Mouse (Mus musculus) embryonic facial prominence, embryonic 10.5 days (tissue): ENCODE measurements around the gene Cep57l1. TPM values are rescaled to one million over a fixed set of nuclear protein-coding genes. Genes with fewer than 3 reads are reported as not detected.

Source experiments
- DNase-seq: peaks from one replicate; pipeline ENCODE4 v3.0.0-alpha.2; 2017; ENCODE audit warnings: low spot score
- H3K27ac ChIP-seq: fragments of 300-500 bp; sonication (generic); replicated peaks from 2 replicates; pipeline ENCODE4 v1.5.1; 2016; ENCODE audit warnings: mild to moderate bottlenecking
- H3K27me3 ChIP-seq: fragments of 300-500 bp; sonication (generic); replicated peaks from 2 replicates; pipeline ENCODE4 v1.6.1; 2016; ENCODE audit warnings: low read depth, mild to moderate bottlenecking; ENCODE audit not compliant: poor library complexity, severe bottlenecking
- H3K36me3 ChIP-seq: fragments of 300-500 bp; sonication (generic); replicated peaks from 2 replicates; pipeline ENCODE4 v1.6.1; 2016; ENCODE audit warnings: mild to moderate bottlenecking, moderate library complexity
- H3K4me1 ChIP-seq: fragments of 300-500 bp; sonication (generic); 2 replicates; pipeline ENCODE4 v1.6.1; 2016
- H3K4me3 ChIP-seq: fragments of 300-500 bp; sonication (generic); 2 replicates; pipeline ENCODE4 v1.5.1; 2016; ENCODE audit warnings: mild to moderate bottlenecking, moderate library complexity
- H3K9me3 ChIP-seq: fragments of 300-500 bp; sonication (generic); 2 replicates; pipeline ENCODE4 v1.6.1; 2016; ENCODE audit warnings: mild to moderate bottlenecking
- WGBS: fragments of 180-500 bp; shearing (Covaris S2); methylation state at CpG from one replicate; pipeline ENCODE4 v1.1.7; 2016; 5-methylcytosine and 5-hydroxymethylcytosine counted together
- microRNA-seq: library from miRNA; unstranded; fragments of <30 nt; microRNA quantifications from one replicate; pipeline ENCODE4, GENCODE M21; 2017
- polyA plus RNA-seq: library from polyadenylated mRNA; unstranded; fragments of >200 nt; fragmentation: Nextera tagmentation; extraction: Ambion mirVana; gene quantifications from 2 replicates; pipeline ENCODE4 v1.2.1, GENCODE M21; 2016

The Cep57l1 gene
- polyA plus RNA-seq, 1 experiment from 2014 or later: 24.1 TPM

DNA sequence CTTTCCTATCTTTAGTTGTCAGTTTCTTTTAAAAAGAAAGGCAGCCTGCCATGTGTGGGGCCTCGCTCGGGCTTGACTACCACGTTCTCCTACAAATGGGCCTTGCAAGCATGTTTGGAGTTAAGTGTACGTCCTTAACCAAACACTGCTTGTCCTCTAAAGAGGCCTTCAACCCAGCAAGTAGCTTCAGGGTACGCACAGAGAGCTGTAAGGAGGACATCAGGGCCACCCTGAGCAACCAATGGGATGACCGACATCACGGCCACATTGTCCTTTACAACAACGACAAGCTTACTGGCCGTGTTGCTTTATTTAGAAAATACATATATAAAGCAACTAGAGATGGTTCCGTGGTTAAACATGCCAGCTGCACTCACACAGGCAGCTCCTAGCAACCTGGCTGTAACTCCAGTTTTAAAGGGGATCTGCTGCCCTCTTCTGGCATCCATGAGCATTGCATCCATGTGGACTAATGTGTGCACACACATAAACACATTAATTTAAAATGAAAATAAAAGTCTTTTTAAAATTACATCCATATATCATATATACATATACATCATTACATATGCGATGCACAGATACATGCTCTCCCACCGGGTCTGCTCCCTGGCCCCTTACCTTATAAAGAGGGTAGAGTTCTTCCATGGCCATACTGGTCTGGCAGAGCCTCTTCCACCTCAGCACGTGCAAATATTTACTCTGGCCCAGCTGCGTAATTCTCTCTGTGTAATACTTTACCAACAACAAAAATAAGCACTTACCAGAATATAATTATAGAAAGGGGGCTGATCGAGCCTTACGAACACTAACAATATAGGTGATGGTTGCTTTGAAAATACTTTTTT is 126.9 kb downstream of the Cep57l1 start:
- Histone ChIP-seq H3K4me1 (peaks cover 17% of the 10 kb centered on the region), H3K9me3 (peaks cover 6% of the 10 kb centered on the region; the same call in 1 of the 2 replicates), H3K36me3 (no peaks in the 10 kb centered on the region), H3K27ac (no peak overlapping the region), H3K27me3 (peaks cover 28% of the 10 kb centered on the region), H3K4me3 (no peak overlapping the region)
- peak; percentile 83 for DNase-seq
- WGBS: 44% methylated on average over 16 of the region's 16 CpGs

DNA sequence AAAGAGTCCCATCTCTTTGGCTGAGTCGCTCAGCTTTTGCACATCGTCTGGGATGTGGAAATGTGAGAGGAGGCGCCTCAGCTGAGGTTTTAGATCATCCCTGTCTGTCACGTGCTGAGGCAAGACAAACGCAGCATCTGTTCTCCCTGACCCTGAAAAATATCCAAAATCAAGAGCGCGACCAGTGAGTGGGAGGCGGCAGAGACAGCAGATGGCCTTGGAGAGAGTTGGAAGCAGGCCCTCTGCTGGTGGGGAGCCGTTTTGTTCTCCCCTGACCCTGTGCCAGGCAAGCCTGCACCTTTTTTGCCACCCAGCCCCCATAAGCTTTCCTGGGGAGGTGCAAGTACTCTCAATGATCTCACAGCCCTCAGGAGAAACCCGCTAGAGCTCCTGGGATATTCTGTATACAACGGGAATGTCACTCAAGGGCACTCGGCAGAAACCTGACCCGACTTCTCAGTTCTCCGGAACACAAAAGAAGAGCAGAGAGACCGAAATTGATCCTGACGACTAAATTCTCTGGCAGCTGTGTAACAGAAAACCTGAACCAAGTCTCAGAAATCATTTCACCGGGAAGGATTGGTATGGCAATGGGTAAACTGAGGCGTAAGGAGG is 130.8 kb downstream of the Cep57l1 start:
- DNase-seq: peak; percentile 86
- Histone ChIP-seq H3K4me1 (peaks cover 15% of the 10 kb centered on the region), H3K27ac (peak overlapping the region; percentile 72), H3K27me3 (peaks cover 9% of the 10 kb centered on the region), H3K36me3 (no peaks in the 10 kb centered on the region), H3K9me3 (no peaks in the 10 kb centered on the region), H3K4me3 (peak overlapping the region; percentile 33)
- WGBS: 21% methylated on average over 18 of the region's 18 CpGs

DNA sequence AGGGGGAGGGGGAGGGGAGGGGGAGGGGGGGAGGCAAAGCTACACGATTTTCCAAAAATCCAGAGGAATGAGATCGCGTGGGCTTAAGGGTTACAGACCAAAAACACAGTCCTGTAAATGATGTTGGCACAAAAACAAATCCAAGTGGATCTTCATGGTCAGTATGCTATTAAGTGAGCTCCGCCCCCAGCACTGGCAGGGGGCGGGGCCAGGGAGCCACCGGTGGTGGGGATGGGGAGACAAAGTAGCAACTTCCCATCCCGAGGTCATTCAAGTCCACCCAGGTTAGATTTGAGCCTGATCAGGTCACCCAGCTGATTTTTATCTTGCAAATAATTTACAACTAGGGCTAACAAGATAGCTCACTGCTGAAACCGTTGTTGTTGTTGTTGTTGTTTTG is 132.3 kb downstream of the Cep57l1 start:
- H3K27ac ChIP-seq: no peak overlapping the region
- WGBS: 66% methylated on average over 8 of the region's 8 CpGs
- no peaks in the 10 kb centered on the region for H3K9me3 ChIP-seq
- peaks cover 17% of the 10 kb centered on the region for H3K4me1 ChIP-seq
- DNase-seq: no peak
- H3K36me3 ChIP-seq: no peaks in the 10 kb centered on the region
- no peaks in the 10 kb centered on the region for H3K27me3 ChIP-seq
- no peak overlapping the region for H3K4me3 ChIP-seq

DNA sequence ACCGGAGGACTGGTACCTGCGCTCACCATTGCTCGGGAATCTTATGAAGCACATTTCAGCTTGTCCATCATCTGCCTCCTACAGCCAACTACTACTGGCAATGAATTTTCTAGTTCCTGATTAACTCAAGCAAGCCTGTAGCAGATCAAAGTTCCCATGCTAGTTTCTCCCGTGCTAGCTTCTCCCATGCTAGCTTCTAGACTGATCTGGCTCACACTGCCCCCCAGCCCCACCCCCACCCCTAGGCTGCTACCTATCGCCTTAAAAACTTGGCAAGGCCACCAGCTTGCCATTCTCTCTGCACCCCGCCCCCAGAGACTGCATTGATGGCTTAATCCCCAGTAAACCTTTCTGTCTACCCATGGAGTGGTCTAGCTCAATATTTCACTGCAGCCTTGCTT is 133.0 kb downstream of the Cep57l1 start:
- Histone ChIP-seq H3K36me3 (no peaks in the 10 kb centered on the region), H3K27ac (no peak overlapping the region), H3K4me1 (peaks cover 17% of the 10 kb centered on the region), H3K27me3 (no peaks in the 10 kb centered on the region), H3K9me3 (no peaks in the 10 kb centered on the region), H3K4me3 (no peak overlapping the region)
- no peak for DNase-seq
- WGBS: 82% methylated on average over 6 of the region's 6 CpGs

DNA sequence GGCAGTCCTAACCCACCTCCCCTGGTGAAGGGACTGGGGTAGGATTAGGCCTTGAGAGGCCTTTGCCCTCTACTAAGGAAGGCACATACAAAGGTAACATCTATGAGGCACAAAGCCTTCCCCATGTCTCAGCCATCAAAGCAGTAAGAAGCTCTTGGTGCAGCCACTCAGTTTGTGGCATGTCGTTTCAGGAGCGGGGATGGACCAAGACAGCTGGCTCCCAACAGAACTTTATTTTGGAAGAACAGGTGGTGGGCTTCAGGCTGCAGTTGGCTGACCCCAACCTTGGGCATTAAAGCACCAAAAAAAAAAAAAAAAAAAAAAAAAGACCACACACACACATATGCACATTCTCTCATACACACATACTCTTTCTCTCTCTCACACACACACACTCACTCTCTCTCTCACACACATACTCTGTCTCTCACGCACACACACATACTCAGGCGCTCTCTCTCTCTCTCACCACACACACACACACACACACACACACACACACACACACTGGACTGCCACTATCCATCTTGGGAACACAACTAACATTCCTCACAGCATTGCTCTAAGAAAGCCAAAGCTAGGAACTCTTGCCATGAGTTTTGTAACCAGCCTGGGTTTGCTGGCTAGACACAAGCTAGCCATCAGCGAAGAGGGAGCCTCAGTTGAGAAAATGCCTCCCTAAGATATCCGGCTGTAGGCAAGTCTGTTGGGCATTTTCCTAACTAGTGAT is 133.7 kb downstream of the Cep57l1 start:
- WGBS: 86% methylated on average over 6 of the region's 6 CpGs
- no peaks in the 10 kb centered on the region for H3K36me3 ChIP-seq
- DNase-seq: no peak
- no peak overlapping the region for H3K27ac ChIP-seq
- H3K9me3 ChIP-seq: no peaks in the 10 kb centered on the region
- no peak overlapping the region for H3K4me3 ChIP-seq
- peaks cover 17% of the 10 kb centered on the region for H3K4me1 ChIP-seq
- H3K27me3 ChIP-seq: no peaks in the 10 kb centered on the region

DNA sequence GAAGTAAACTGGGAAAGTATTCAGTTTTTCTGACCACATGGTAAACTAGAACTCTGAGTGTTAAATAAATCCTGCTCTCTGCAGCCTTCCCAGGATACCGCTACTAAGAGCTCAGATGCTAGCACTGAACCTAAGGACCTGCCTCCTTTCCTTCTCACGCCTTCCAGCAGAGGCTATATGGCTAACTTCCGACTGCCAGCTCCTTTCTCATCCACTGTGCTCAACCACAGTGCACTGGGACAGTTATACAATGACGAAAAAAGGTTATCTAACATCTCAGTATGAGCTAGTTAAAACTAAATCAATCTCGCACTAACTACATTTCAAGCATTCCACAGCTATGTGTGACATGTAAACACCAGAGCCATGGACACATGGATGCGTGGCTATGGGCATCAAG is 134.4 kb downstream of the Cep57l1 start:
- Histone ChIP-seq H3K4me1 (peaks cover 17% of the 10 kb centered on the region), H3K27ac (no peak overlapping the region), H3K4me3 (no peak overlapping the region), H3K9me3 (no peaks in the 10 kb centered on the region), H3K36me3 (no peaks in the 10 kb centered on the region), H3K27me3 (no peaks in the 10 kb centered on the region)
- no peak for DNase-seq
- 79% methylated on average over 6 of the region's 6 CpGs for WGBS

DNA sequence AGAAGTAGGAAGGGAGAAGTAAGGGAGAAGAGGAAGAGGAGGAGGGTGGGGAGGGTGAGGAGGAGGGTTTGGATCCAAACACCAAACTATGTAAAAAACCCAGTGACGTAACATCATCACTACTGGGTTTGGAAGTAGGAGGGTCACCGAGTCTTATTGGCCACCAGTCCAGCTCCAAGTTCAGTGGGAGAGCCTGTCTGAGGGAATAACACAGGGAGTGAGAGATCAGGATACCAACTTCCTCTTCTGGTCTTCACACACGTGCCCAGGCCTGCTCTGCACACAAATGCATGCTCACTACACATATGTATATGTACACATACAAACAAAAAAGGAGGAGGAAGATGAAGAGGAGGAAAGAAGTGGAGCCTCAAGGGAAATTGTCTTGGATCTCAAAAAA is 135.3 kb downstream of the Cep57l1 start:
- no peak overlapping the region for H3K4me3 ChIP-seq

DNA sequence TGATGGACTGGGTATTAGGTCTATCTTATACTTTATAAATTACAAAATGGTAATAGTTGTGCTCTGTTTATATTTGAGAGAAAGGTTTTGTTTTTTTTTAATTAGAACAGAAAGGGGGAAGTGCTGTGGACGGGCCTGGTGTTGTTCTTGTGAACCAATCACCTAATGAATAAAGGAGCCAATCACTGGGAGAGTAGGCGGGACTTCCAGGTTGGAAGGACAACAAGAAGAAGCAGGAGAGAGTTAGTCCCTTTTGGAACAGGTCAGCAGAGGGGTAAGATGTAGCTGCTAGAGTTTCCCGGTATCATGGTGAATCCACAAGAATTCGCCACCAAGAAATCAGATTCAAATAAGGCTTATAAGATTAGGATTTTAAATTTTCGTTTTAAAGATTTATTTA is 139.5 kb downstream of the Cep57l1 start:
- DNase-seq: no peak
- Histone ChIP-seq H3K36me3 (no peaks in the 10 kb centered on the region), H3K9me3 (0 out of 2 replicates have a peak, but pooled peaks cover 3% of the 10 kb centered on the region), H3K4me1 (0 out of 2 replicates have a peak, but pooled peaks cover 2% of the 10 kb centered on the region), H3K27me3 (no peaks in the 10 kb centered on the region), H3K27ac (no peak overlapping the region), H3K4me3 (no peak overlapping the region)
- 79% methylated on average over 5 of the region's 5 CpGs for WGBS

More for the DNA sequence above, 135.3 kb downstream of the Cep57l1 start:
- no peaks in the 10 kb centered on the region for H3K9me3 ChIP-seq
- 88% methylated on average over 3 of the region's 3 CpGs for WGBS
- H3K27me3 ChIP-seq: no peaks in the 10 kb centered on the region
- H3K4me1 ChIP-seq: peaks cover 17% of the 10 kb centered on the region
- no peak overlapping the region for H3K27ac ChIP-seq
- no peak for DNase-seq
- no peaks in the 10 kb centered on the region for H3K36me3 ChIP-seq

Small RNAs within 50 kb of the gene (microRNA-seq; reads per million reads assigned to microRNA genes)
- gene Mir3473b: not detected

Other genes starting within 250 kb of the Cep57l1 start
- gene Ccdc162, start 93.2 kb downstream of the Cep57l1 start, polyA plus RNA-seq: 0.42 and 0.53 TPM in 2 replicates
- gene Sesn1, start 64 bp upstream of the Cep57l1 start, polyA plus RNA-seq: 18.5 and 23.3 TPM in 2 replicates
- 1.8 and 2.0 TPM in 2 replicates for gene Armc2, start 208.6 kb upstream of the Cep57l1 start, polyA plus RNA-seq